Mouse (Mus musculus): ENCODE results near the gene Abhd11.
"Not testable (repeated sequence)": the region's sequence is repeated elsewhere in the genome, so short reads cannot be mapped to it uniquely, and the experiment has no call there.

Gene Abhd11

GRCm38 (mm10) chr5:135023344-135024173 is 14.6 kb downstream of the Abhd11 start, which contains the start of gene Stx1a:
Gene Stx1a (plus strand): TSS chr5:135023482.
- DNase-seq (ENCODE audit: low spot score), result peak; percentile 94

GRCm38 (mm10) chr5:135024665-135025224 is 15.8 kb downstream of the Abhd11 start:
- DNase-seq (ENCODE audit: low spot score), result no peak

GRCm38 (mm10) chr5:135025899-135026298 is 16.9 kb downstream of the Abhd11 start:
- no peak for DNase-seq (ENCODE audit: low spot score)

- DNase-seq (ENCODE audit: low spot score), result no peak
Observed at GRCm38 (mm10) chr5:135029007-135029854, 20.3 kb downstream of the Abhd11 start.

- DNase-seq (ENCODE audit: low spot score), result no peak
Observed at GRCm38 (mm10) chr5:135032581-135032980, 23.6 kb downstream of the Abhd11 start.

- DNase-seq (ENCODE audit: low spot score), result no peak
Observed at GRCm38 (mm10) chr5:135034593-135034992, 25.6 kb downstream of the Abhd11 start.

GRCm38 (mm10) chr5:135035608-135036359 is 26.8 kb downstream of the Abhd11 start:
- no peak for DNase-seq (ENCODE audit: low spot score)

GRCm38 (mm10) chr5:135037946-135038345 is 29.0 kb downstream of the Abhd11 start:
- DNase-seq (ENCODE audit: low spot score), result no peak

GRCm38 (mm10) chr5:135039541-135039940 is 30.6 kb downstream of the Abhd11 start:
- no peak for DNase-seq (ENCODE audit: low spot score)

GRCm38 (mm10) chr5:135040059-135040458 is 31.1 kb downstream of the Abhd11 start:
- DNase-seq (ENCODE audit: low spot score), result no peak

- no peak for DNase-seq (ENCODE audit: low spot score)
Observed at GRCm38 (mm10) chr5:135040777-135041176, 31.8 kb downstream of the Abhd11 start.

GRCm38 (mm10) chr5:135042105-135042788 is 33.3 kb downstream of the Abhd11 start:
- DNase-seq (ENCODE audit: low spot score), result no peak

- DNase-seq (ENCODE audit: low spot score), result no peak
Observed at GRCm38 (mm10) chr5:135044575-135044974, 35.6 kb downstream of the Abhd11 start.

GRCm38 (mm10) chr5:135048539-135048938 is 39.6 kb downstream of the Abhd11 start:
- no peak for DNase-seq (ENCODE audit: low spot score)

- DNase-seq (ENCODE audit: low spot score), result not testable (repeated sequence)
Observed at GRCm38 (mm10) chr5:135049268-135049667, 40.3 kb downstream of the Abhd11 start.

- no peak for DNase-seq (ENCODE audit: low spot score)
Observed at GRCm38 (mm10) chr5:135053356-135053755, 44.4 kb downstream of the Abhd11 start.

All from retina, embryonic 14.5 days (tissue).